ENCODE assay signal across 9 mouse cellular contexts in genomic region chr15:79882623-79883267, GRCm38 (mm10). TPM values are rescaled to one million over a fixed set of nuclear protein-coding genes. Genes with fewer than 3 reads are reported as not detected.
A peak's percentile ranks its signal among the peaks of the same experiment; 100 is the strongest.
DNase-seq lines count a peak whose midpoint lies in the region; ATAC-seq and TF ChIP-seq lines count a peak whose summit lies in the region.
"Had no signal": no experiment of that assay in that cellular context is flagged by ENCODE, and none has a peak within 500 bp of the region (broad histone marks: within the 10 kb centered on the region; RNA-seq: fewer than 3 reads in every experiment).

No protein-coding gene starts in this region.

- H3K36me3 ChIP-seq in hindbrain, embryonic 13.5 days: no peaks in the 10 kb centered on the region
- no peaks in the 10 kb centered on the region for H3K36me3 ChIP-seq in limb, embryonic 10.5 days

- H3K4me3 ChIP-seq in cortical plate, adult 2 months (ENCODE audit: insufficient read depth, low read length): peak overlapping the region; percentile 45
- peak overlapping the region; percentile 45 for H3K4me3 ChIP-seq in hindbrain, embryonic 13.5 days
- H3K4me3 ChIP-seq in limb, embryonic 10.5 days: peak overlapping the region; percentile 58

- H3K4me1 ChIP-seq in cortical plate, adult 2 months (ENCODE audit: control insufficient read depth, insufficient read depth, low read length): peaks cover 2% of the 10 kb centered on the region; the same call in 1 of the 2 replicates
- H3K4me1 ChIP-seq in hindbrain, embryonic 13.5 days (replicated peaks): peaks cover 18% of the 10 kb centered on the region
- peaks cover 10% of the 10 kb centered on the region for H3K4me1 ChIP-seq in limb, embryonic 10.5 days

- DNase-seq in adrenal gland, adult (ENCODE audit: inconsistent age in 2 of 2, low spot score in 1 of 2): peak; percentile 33 to 50
- DNase-seq in adrenal gland, adult 18-20 months (ENCODE audit: low spot score in 2 of 2): no peak
- peak; percentile 17 for DNase-seq in 416B (ENCODE audit: low read depth)
- DNase-seq in limb, embryonic 10.5 days (ENCODE audit: low spot score): no peak
- DNase-seq in retina, embryonic 14.5 days (ENCODE audit: low spot score): peak; percentile 43
- DNase-seq in c-Kit-positive CD71-positive TER-119-positive erythroid progenitor cells, embryonic 14.5 days (ENCODE audit: low spot score): no peak

- TF ChIP-seq CTCF in cortical plate, adult 2 months (IDR thresholded peaks at IDR 0.05; ENCODE audit: extremely low read depth, insufficient read depth, low read length): no peak

- TF ChIP-seq POLR2A in cortical plate, adult 2 months (IDR thresholded peaks at IDR 0.05; ENCODE audit: extremely low read depth, insufficient read depth, low read length): peak; percentile 51

- H3K27me3 ChIP-seq in hindbrain, embryonic 13.5 days: no peaks in the 10 kb centered on the region
- H3K27me3 ChIP-seq in limb, embryonic 10.5 days (ENCODE audit: low read depth, poor library complexity, severe bottlenecking): peaks cover 24% of the 10 kb centered on the region; the same call in 1 of the 2 replicates

- ATAC-seq in hindbrain, embryonic 13.5 days (ENCODE audit: low FRiP score): peak; percentile 79

- H3K27ac ChIP-seq in cortical plate, adult 2 months (ENCODE audit: insufficient read depth, low read length): peak overlapping the region; percentile 30
- H3K27ac ChIP-seq in hindbrain, embryonic 13.5 days: peak overlapping the region; percentile 96
- 0 out of 2 replicates have a peak overlapping the region, but pooled peaks have one; percentile 14 for H3K27ac ChIP-seq in limb, embryonic 10.5 days

- H3K9ac ChIP-seq in hindbrain, embryonic 13.5 days: peak overlapping the region; percentile 77

- 21% methylated on average over 19 of the region's 19 CpGs for WGBS in hindbrain, embryonic 13.5 days
- 29% methylated on average over 19 of the region's 19 CpGs for WGBS in limb, embryonic 10.5 days

- peak overlapping the region; percentile 61 for H3K4me2 ChIP-seq in hindbrain, embryonic 13.5 days

- H3K9me3 ChIP-seq in hindbrain, embryonic 13.5 days: no peaks in the 10 kb centered on the region
- H3K9me3 ChIP-seq in limb, embryonic 10.5 days (replicated peaks): no peaks in the 10 kb centered on the region

RNA-seq across cellular contexts. Expression of gene Apobec3, which starts 8.7 kb away (rescaled TPM):
- 10 to 100 TPM; 12.8 to 13.0 TPM for total RNA-seq in adrenal gland, adult 18-20 months (2021)
- 6.7 and 7.5 TPM in 2 replicates for polyA plus RNA-seq in cortical plate, adult 2 months (2012; rRNA removed)
- 4.5 and 4.7 TPM in 2 replicates for polyA plus RNA-seq in hindbrain, embryonic 13.5 days (2015; fragmentation: Nextera tagmentation; extraction: Ambion mirVana)
- 5.9 and 9.4 TPM in 2 replicates for polyA plus RNA-seq in limb, embryonic 10.5 days (2016; fragmentation: Nextera tagmentation; extraction: Ambion mirVana)

RNA-seq across cellular contexts. Expression of gene Cbx6, which starts 48.3 kb away (rescaled TPM):
- 10 to 100 TPM; 41.0 to 43.1 TPM for total RNA-seq in adrenal gland, adult 18-20 months (2021)
- polyA plus RNA-seq in cortical plate, adult 2 months (2012; rRNA removed): 295 and 320 TPM in 2 replicates
- 50.2 and 52.6 TPM in 2 replicates for polyA plus RNA-seq in hindbrain, embryonic 13.5 days (2015; fragmentation: Nextera tagmentation; extraction: Ambion mirVana)
- polyA plus RNA-seq in limb, embryonic 10.5 days (2016; fragmentation: Nextera tagmentation; extraction: Ambion mirVana): 15.5 and 18.2 TPM in 2 replicates

RNA-seq across cellular contexts. Expression of gene Npcd, which starts 48.7 kb away (rescaled TPM):
- total RNA-seq in adrenal gland, adult 18-20 months (2021): under 1 TPM; 0.32 to 0.89 TPM
- polyA plus RNA-seq in cortical plate, adult 2 months (2012; rRNA removed): 2.4 and 3.0 TPM in 2 replicates
- 0.34 and 0.51 TPM in 2 replicates for polyA plus RNA-seq in hindbrain, embryonic 13.5 days (2015; fragmentation: Nextera tagmentation; extraction: Ambion mirVana)
- polyA plus RNA-seq in limb, embryonic 10.5 days (2016; fragmentation: Nextera tagmentation; extraction: Ambion mirVana): not detected in 2 replicates
- total RNA-seq: hematopoietic stem cell, adult 5-6 weeks had no signal

Comparison
In these comparisons a context has a peak if more than half of its experiments do, and no peak if none do; other contexts are left out.
1. DNase-seq: peak in adrenal gland, adult (2 of 2), 416B (single experiment) and retina, embryonic 14.5 days (single experiment); none in adrenal gland, adult 18-20 months (0 of 2), limb, embryonic 10.5 days (single experiment) and c-Kit-positive CD71-positive TER-119-positive erythroid progenitor cells, embryonic 14.5 days (single experiment).
2. H3K27ac ChIP-seq: peak in every context shown above with its lines; median percentile 96 in hindbrain, embryonic 13.5 days; 30 in cortical plate, adult 2 months; 14 in limb, embryonic 10.5 days.
3. Peak in every context shown above with its lines, with median percentiles within 50 percentile points of each other: H3K4me3 ChIP-seq.